Mouse (Mus musculus): Measurements from ENCODE around the gene Ptprj. TPM values are rescaled to one million over a fixed set of nuclear protein-coding genes. Genes with fewer than 3 reads are reported as not detected.

Ptprj gene
- total and polyA plus RNA-seq, 3 experiments = 6.9 to 8.9 (median 7.3) TPM

- in situ Hi-C loops (cut with MboI; ENCODE audit: low pct_ligation_motif_present, low pct_unique_long_range_greater_than_20kb, low sequenced_read_pairs) (no loop called here), dilution Hi-C loops (cut with MboI; ENCODE audit: extremely low pct_ligation_motif_present, extremely low pct_unique_long_range_greater_than_20kb, low sequenced_read_pairs) (no loop called here)
- no peak overlapping the region for H3K27ac ChIP-seq (ENCODE audit: insufficient read depth, low read depth)
- H3K4me3 ChIP-seq (replicated peaks in 1 of 3; ENCODE audit: low read depth in 2 of 3, low read length in 2 of 3, poor library complexity in 1 of 3) = no peak overlapping the region
- no peaks in the 10 kb centered on the region for H3K27me3 ChIP-seq (replicated peaks)
- peaks cover 12 to 54% of the 10 kb centered on the region in 2 experiments for H3K4me1 ChIP-seq (ENCODE audit: control insufficient read depth in 1 of 2, insufficient read depth in 2 of 2)
- H3K4me2 ChIP-seq (ENCODE audit: insufficient read depth, low read depth, poor library complexity, severe bottlenecking) = no peak overlapping the region
- DNase-seq (ENCODE audit: extremely low read depth) = no peak
- peaks cover 4% of the 10 kb centered on the region for H3K9me3 ChIP-seq (replicated peaks; ENCODE audit: low read length)
- TF ChIP-seq NELFE (IDR thresholded peaks at IDR 0.05; ENCODE audit: low read depth, low read length) = no peak
- TF ChIP-seq GABPA (IDR thresholded peaks at IDR 0.05; ENCODE audit: insufficient replicate concordance, low read depth, low read length) = no peak
- TF ChIP-seq UBTF (IDR thresholded peaks at IDR 0.05; ENCODE audit: low read depth, low read length) = no peak
- TF ChIP-seq IRF4 (IDR thresholded peaks at IDR 0.05; ENCODE audit: low read depth, low read length) = no peak
- H3K36me3 ChIP-seq (replicated peaks in 1 of 2; ENCODE audit: control insufficient read depth in 1 of 2, insufficient read depth in 1 of 2, low read length in 1 of 2) = no peaks in the 10 kb centered on the region
- no peak overlapping the region for H3K9ac ChIP-seq (ENCODE audit: insufficient read depth, low read depth)
- peaks cover 10% of the 10 kb centered on the region for H3K79me2 ChIP-seq (replicated peaks; ENCODE audit: control insufficient read depth, extremely low read depth, insufficient read depth, poor library complexity, severe bottlenecking)
Observed at GRCm38 (mm10) chr2:90526564-90526963, 53.9 kb downstream of the Ptprj start.

- Histone ChIP-seq H3K4me1 (ENCODE audit: control insufficient read depth in 1 of 2, insufficient read depth in 2 of 2) (peaks cover 9 to 54% of the 10 kb centered on the region in 2 experiments), H3K9me3 (replicated peaks; ENCODE audit: low read length) (peaks cover 4% of the 10 kb centered on the region), H3K36me3 (replicated peaks in 1 of 2; ENCODE audit: control insufficient read depth in 1 of 2, insufficient read depth in 1 of 2, low read length in 1 of 2) (no peaks in the 10 kb centered on the region), H3K4me3 (replicated peaks in 1 of 3; ENCODE audit: low read depth in 2 of 3, low read length in 2 of 3, poor library complexity in 1 of 3) (no peak overlapping the region), H3K79me2 (replicated peaks; ENCODE audit: control insufficient read depth, extremely low read depth, insufficient read depth, poor library complexity, severe bottlenecking) (peaks cover 10% of the 10 kb centered on the region), H3K27ac (ENCODE audit: insufficient read depth, low read depth) (no peak overlapping the region), H3K9ac (ENCODE audit: insufficient read depth, low read depth) (no peak overlapping the region), H3K27me3 (replicated peaks) (no peaks in the 10 kb centered on the region), H3K4me2 (ENCODE audit: insufficient read depth, low read depth, poor library complexity, severe bottlenecking) (no peak overlapping the region)
- TF ChIP-seq RAD21 (IDR thresholded peaks at IDR 0.05; ENCODE audit: low read depth, low read length) (no peak), UBTF (IDR thresholded peaks at IDR 0.05; ENCODE audit: low read depth, low read length) (no peak), MAFK (IDR thresholded peaks at IDR 0.05; ENCODE audit: insufficient replicate concordance, low read length) (no peak), JUN (IDR thresholded peaks at IDR 0.05; ENCODE audit: insufficient read depth, low read depth, low read length) (no peak), E2F4 (IDR thresholded peaks at IDR 0.05; ENCODE audit: insufficient replicate concordance, low read depth, low read length) (no peak), ZKSCAN1 (IDR thresholded peaks at IDR 0.05; ENCODE audit: borderline replicate concordance, low read depth, low read length) (no peak), MEF2A (IDR thresholded peaks at IDR 0.05; ENCODE audit: borderline replicate concordance, low read depth, low read length) (no peak), ZMIZ1 (IDR thresholded peaks at IDR 0.05; ENCODE audit: low read depth, low read length) (no peak), ELF1 (IDR thresholded peaks at IDR 0.05; ENCODE audit: low read depth, low read length) (no peak), SMC3 (IDR thresholded peaks at IDR 0.05; ENCODE audit: low read depth, low read length) (no peak), PAX5 (IDR thresholded peaks at IDR 0.05; ENCODE audit: low read length) (no peak), MAX (IDR thresholded peaks at IDR 0.05; ENCODE audit: low read length) (no peak), KAT2A (IDR thresholded peaks at IDR 0.05; ENCODE audit: insufficient replicate concordance, low read length) (no peak), ETS1 (conservative IDR thresholded peaks at IDR 0.05; ENCODE audit: low read depth, low read length) (no peak), MAZ (IDR thresholded peaks at IDR 0.05; ENCODE audit: low read depth, low read length) (no peak), MXI1 (IDR thresholded peaks at IDR 0.05; ENCODE audit: low read depth, low read length) (no peak), BHLHE40 (IDR thresholded peaks at IDR 0.05; ENCODE audit: low read depth, low read length) (no peak)
- DNase-seq (ENCODE audit: extremely low read depth) = no peak
- in situ Hi-C loops (cut with MboI; ENCODE audit: low pct_ligation_motif_present, low pct_unique_long_range_greater_than_20kb, low sequenced_read_pairs) = no loop called here
- dilution Hi-C loops (cut with MboI; ENCODE audit: extremely low pct_ligation_motif_present, extremely low pct_unique_long_range_greater_than_20kb, low sequenced_read_pairs) = no loop called here
Observed at GRCm38 (mm10) chr2:90525807-90526206, 54.6 kb downstream of the Ptprj start.

Data from CH12.LX (cell line).